Mouse (Mus musculus): ENCODE results near the gene Gpank1. TPM values are rescaled to one million over a fixed set of nuclear protein-coding genes. Genes with fewer than 3 reads are reported as not detected.
A peak's percentile ranks its signal among the peaks of the same experiment; 100 is the strongest.

Gpank1 gene
- total RNA-seq, 2 experiments from 2014 or later, result 6.0 to 6.2 TPM

DNA sequence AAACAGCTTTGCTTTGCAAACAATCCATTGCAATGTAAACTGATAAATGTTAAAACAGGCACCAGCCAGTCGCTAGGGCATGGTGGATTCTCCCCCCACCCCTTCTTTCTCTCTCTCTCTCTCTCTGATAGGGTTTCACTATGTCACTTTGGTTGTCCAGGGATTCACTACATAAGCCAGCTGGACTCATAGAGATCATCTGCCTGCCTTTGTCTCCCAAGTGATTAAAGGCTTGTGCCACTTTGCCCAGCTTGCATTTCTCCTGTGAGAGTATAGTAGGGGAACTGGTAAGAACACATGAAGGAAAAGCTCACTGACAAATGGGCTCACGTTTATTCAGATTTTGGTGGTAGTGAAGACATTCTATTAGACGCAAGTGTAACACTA is 10.9 kb downstream of the Gpank1 start:
- no peak for DNase-seq

DNA sequence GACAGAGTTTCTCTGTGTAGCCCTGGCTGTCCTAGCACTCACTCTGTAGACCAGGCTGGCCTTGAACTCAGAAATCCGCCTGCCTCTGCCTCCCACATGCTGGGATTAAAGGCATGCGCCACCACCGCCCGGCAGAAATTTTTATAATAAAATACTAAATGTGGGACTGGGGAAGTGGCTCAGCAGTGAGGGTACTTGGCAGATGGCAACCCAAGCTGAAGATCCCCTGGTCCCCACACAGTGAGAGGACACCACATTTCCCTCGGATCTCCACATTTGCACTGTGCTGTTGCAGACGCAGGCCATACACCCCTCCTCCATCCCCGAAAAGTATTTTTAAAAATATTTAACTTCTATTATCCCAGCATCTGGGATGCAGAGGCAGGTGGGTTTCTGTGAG is 12.3 kb downstream of the Gpank1 start:
- no peak for DNase-seq

- DNase-seq, result peak; percentile 95
These were observed 13.7 kb downstream of the Gpank1 start, which contains the start of gene Bag6 for GRCm38 (mm10) chr17:35134801-35135590. Gene Bag6, plus strand, starts transcription at chr17:35135178.

DNA sequence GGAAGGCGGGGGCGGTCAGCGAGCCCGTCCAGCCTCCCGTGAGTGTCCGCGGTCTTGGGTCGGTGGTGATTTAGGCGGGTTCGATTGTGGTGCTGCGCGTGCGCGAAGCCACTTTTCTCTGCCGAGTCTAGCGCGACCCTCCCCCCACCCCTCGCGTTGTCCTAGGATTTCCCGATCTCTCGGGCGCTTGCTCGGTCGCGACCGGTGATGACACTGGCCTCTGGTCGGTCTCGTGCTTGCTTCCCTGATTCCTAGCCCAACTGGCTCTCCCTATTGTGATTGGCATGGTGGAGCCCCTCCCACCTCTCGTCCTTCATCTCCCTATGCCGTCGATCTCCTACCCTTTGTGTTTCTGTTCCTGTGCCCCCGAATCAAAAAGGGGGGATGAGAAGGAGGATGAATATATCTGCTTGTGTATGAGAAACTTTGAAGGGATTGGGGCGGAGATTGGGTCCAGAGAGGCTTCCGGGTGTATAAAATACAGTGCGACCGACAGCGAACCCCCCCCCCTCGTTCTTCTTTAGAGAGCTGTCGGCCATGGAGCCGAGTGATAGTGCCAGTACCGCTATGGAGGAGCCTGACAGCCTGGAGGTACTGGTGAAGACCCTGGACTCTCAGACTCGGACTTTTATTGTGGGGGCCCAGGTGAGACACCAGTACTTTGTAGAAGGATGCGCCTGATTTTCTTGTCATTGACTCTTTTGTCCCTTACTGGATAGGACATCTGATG is 14.5 kb downstream of the Gpank1 start:
- no peak for DNase-seq

DNA sequence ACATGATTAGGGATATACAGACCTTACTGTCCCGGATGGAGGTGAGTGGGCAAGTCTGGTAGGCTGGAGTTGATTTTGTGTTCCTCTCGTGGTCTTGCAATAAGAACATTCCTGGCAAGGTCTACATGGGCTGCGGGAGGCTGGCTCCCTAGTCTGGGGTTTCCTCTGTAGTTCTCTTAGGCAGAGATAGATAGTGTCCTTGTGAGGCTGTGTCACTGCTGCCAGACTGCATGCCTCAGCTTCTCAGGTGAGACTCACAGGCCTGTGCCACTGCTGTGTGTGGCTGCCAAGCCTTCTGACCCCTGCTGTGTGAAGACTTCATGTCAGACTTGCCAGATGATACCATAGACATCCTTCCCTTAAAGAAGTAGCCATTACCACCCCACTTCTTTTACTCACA is 18.0 kb downstream of the Gpank1 start:
- no peak for DNase-seq

DNA sequence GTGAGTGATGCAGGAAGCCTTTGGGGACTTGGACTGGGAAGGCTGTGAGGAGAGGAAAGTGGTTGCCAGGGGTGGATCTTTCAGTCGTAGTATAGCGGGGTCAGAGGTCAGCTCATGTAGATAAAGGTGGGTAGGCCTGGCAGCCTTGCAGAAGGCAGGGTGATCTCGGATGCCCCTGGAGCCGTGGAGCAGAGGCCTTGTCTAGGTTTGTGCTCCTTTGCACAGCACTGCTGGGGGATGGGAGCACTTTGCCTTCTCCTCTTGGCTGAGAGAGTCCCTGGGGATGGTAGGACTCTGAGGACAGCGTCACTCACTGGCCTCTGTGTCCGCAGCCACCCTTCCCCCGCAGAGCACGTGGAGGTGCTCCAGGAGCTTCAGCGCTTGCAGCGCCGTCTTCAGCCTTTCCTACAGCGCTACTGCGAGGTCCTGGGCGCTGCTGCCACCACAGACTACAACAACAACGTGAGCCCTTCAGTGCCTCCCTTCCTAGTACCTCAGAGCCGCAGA is 19.3 kb downstream of the Gpank1 start:
- no peak for DNase-seq

DNA sequence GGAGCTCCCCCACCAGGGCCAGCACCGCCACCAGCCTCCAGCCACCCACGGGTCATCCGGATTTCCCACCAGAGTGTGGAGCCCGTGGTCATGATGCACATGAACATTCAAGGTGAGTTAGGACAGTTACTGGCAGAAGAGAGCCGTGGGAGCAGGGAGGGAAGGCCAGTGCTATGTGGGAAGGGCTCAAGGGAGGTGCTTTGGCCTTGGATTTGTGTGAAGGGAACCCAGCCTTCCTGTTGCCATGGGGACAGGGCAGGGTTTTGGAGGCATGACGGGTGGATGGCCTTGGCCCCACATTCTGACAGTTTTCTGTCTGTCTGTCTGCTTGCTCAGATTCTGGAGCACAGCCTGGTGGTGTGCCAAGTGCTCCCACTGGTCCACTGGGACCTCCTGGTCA is 20.7 kb downstream of the Gpank1 start:
- DNase-seq, result no peak

DNA sequence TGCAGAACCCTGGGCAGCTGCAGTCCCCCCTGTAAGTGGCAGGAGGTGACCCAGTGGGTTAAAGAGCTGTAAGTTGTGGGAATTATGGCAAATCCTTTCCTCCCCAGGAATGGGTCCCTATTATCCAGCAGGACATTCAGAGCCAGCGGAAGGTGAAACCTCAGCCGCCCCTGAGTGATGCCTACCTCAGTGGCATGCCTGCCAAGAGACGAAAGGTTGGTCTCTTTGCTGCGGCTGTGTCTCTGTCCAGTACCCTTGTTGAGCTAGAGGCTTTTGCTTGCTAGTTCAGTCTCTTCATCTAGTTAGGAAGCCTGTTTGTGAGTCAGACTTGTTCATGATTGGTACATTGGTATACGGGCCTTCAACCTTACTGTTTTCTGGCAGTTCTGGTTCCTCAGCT is 24.9 kb downstream of the Gpank1 start:
- no peak for DNase-seq

- DNase-seq, result no peak
These were observed 26.1 kb downstream of the Gpank1 start for GRCm38 (mm10) chr17:35147348-35147747.

DNA sequence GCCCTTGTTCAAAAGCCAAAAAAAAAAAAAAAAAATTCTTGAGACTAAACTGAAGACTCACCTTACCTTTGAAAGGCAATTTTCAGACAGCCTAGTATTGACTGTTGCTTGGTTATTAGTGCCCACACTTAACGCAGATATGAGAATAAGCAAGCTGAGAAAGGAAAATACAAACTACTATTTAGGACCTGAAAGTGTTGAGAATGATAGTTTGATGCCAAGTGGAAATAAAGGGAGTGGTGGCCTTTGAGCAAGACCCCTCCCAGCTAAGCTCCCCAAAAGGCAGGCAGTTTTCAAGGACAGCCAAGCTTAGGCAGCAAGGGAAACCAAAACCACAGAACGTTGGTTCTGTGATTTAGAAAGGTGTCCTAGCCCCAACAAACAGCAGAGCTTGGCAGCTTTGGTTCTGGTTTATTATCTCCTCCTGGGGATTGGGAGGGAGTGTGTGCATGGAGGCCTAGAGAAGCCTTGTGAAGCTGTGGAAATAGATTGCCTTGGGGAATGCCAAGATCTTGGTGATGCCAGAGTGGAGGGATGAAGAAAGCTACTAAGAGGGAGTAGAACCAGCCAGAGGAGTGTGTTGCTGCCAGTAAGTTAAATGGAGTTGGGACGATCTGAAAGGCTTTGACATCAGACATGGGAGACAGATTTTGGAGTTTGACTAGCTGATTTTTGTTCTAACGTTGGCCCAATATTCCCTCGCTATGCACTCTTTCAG is 26.8 kb downstream of the Gpank1 start:
- no peak for DNase-seq

- DNase-seq, result no peak
These were observed 30.9 kb downstream of the Gpank1 start for GRCm38 (mm10) chr17:35152121-35152520.

GRCm38 (mm10) chr17:35153077-35153476 is 31.8 kb downstream of the Gpank1 start:
- no peak for DNase-seq

GRCm38 (mm10) chr17:35153931-35154330 is 32.7 kb downstream of the Gpank1 start:
- no peak for DNase-seq

DNA sequence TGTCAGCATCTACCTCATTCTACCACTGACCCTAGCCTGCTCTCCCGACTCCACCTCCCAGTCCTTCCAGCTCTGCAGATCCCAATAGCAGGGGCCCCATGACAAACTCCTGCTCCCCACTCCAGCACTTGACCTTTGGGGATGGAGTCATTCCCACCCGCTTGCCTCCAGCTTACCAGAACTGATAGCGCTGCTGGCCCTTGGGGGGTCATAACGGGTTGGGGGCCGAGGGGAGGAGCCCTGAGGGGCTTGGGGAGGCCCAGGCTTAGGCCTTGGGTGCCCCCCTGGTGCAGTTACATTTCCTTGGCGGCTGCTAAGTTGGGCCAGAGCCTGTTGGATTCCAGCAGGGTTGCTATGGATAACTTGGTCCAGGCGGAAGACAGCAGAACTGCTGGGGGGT is 33.4 kb downstream of the Gpank1 start:
- no peak for DNase-seq

DNA sequence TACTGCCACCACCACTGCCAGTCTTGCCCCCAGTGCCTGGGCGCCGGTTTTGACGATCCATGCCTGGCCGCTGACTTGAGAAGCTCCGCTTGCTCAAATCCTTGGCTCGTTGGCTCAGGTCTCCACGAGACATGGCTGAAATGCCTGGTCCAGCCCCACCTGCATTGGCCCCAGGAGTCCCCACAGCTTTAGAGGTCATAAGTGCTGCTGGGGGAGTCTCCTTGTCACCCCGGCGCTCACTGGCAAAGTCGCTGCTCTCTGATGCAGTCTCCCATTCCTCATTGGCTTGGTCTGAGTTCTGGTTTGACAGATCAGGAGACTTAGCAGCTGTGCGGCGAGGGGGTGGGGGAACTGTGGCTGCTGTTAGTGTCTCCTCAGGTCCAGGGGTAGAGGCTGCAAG is 34.2 kb downstream of the Gpank1 start:
- DNase-seq, result no peak

- no peak for DNase-seq
These were observed 35.4 kb downstream of the Gpank1 start for GRCm38 (mm10) chr17:35156461-35157200.

- DNase-seq, result no peak
These were observed 36.0 kb downstream of the Gpank1 start for GRCm38 (mm10) chr17:35157254-35157653.

DNA sequence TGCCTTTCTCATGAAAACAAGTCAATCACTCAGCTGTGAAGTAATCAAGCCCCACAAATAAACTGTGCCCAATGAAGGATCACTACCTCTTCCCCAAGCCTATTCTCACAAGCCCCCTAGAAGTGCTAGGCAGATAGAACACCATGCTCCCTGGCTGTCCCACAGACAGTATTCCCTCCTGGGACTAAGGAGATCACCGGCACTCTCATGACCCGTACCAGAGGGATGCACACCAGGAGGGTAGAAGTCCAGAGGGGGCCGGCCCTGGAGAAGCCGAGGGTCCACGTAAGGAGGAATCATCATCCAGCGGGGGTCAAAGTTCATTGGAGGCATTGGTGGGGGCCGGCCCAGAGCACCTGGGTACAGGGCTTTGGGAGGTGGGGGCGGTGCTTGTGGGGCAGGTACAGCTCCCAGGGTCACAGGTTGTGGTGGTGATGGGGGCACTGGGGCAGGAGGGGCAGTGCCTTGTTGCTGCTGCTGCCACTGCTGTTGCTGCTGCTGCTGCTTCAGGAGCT is 36.5 kb downstream of the Gpank1 start:
- no peak for DNase-seq

GRCm38 (mm10) chr17:35158850-35159593 is 37.8 kb downstream of the Gpank1 start:
- no peak for DNase-seq

- DNase-seq, result no peak
These were observed 38.4 kb downstream of the Gpank1 start for GRCm38 (mm10) chr17:35159638-35160037.

- DNase-seq, result no peak
These were observed 40.2 kb downstream of the Gpank1 start for GRCm38 (mm10) chr17:35161421-35161820.

All from heart, postnatal 4 days (tissue).